Mouse (Mus musculus) mouse trophoblast stem cell (cell line): ENCODE results near the gene Hoxb8.

Source experiments
- in situ Hi-C, 2 experiments: fragments of 300-500 bp; cut with MseI, MboI; formaldehyde crosslinking; loops; 2 replicates in 1 of 2; 3 replicates in 1 of 2; pipeline ENCODE4 v1.15.1; 2025

The Hoxb8 gene

GRCm38 (mm10) chr11:96299781-96300180 lies 18.1 kb downstream of the Hoxb8 start:
- in situ Hi-C loops, result no loop called here

GRCm38 (mm10) chr11:96300354-96301063 lies 18.8 kb downstream of the Hoxb8 start:
- in situ Hi-C loops, result no loop called here

GRCm38 (mm10) chr11:96301064-96301431 lies 19.3 kb downstream of the Hoxb8 start:
- in situ Hi-C loops, result no loop called here

GRCm38 (mm10) chr11:96301837-96302236 lies 20.1 kb downstream of the Hoxb8 start:
- in situ Hi-C loops, result no loop called here

- in situ Hi-C loops, result no loop called here
Measured at GRCm38 (mm10) chr11:96302381-96303150, 20.9 kb downstream of the Hoxb8 start.

- in situ Hi-C loops, result no loop called here
Measured at GRCm38 (mm10) chr11:96303151-96304099, 21.7 kb downstream of the Hoxb8 start, which contains the start of gene Hoxb5. Hoxb5 (plus strand) TSS chr11:96303336.

- in situ Hi-C loops, result no loop called here
Measured at GRCm38 (mm10) chr11:96304381-96305195, 22.9 kb downstream of the Hoxb8 start.

GRCm38 (mm10) chr11:96305505-96306182 lies 23.9 kb downstream of the Hoxb8 start:
- in situ Hi-C loops, result no loop called here

- in situ Hi-C loops, result no loop called here
Measured at GRCm38 (mm10) chr11:96306183-96306907, 24.6 kb downstream of the Hoxb8 start.

GRCm38 (mm10) chr11:96306908-96307269 lies 25.2 kb downstream of the Hoxb8 start:
- in situ Hi-C loops, result no loop called here

- in situ Hi-C loops, result no loop called here
Measured at GRCm38 (mm10) chr11:96308763-96309162, 27.1 kb downstream of the Hoxb8 start.

- in situ Hi-C loops, result no loop called here
Measured at GRCm38 (mm10) chr11:96309288-96309687, 27.6 kb downstream of the Hoxb8 start.

- in situ Hi-C loops, result loop anchor here (5.0 kb wide), 1 partner anchor 227 kb away; no protein-coding TSS in a partner anchor
Measured at GRCm38 (mm10) chr11:96310183-96310938, 28.7 kb downstream of the Hoxb8 start.

GRCm38 (mm10) chr11:96311097-96311496 lies 29.4 kb downstream of the Hoxb8 start:
- in situ Hi-C loops, result loop anchor here (5.0 kb wide), 1 partner anchor 226 kb away; no protein-coding TSS in a partner anchor

GRCm38 (mm10) chr11:96311520-96312417 lies 30.1 kb downstream of the Hoxb8 start:
- in situ Hi-C loops, result loop anchor here (5.0 kb wide), 1 partner anchor 226 kb away; no protein-coding TSS in a partner anchor

GRCm38 (mm10) chr11:96313134-96313533 lies 31.4 kb downstream of the Hoxb8 start:
- in situ Hi-C loops, result loop anchor here (5.0 kb wide), 1 partner anchor 224 kb away; no protein-coding TSS in a partner anchor

GRCm38 (mm10) chr11:96313806-96314428 lies 32.2 kb downstream of the Hoxb8 start:
- in situ Hi-C loops, result loop anchor here (5.0 kb wide), 1 partner anchor 223 kb away; no protein-coding TSS in a partner anchor
